Mouse (Mus musculus): ENCODE results near the gene Rpp21.

DNA sequence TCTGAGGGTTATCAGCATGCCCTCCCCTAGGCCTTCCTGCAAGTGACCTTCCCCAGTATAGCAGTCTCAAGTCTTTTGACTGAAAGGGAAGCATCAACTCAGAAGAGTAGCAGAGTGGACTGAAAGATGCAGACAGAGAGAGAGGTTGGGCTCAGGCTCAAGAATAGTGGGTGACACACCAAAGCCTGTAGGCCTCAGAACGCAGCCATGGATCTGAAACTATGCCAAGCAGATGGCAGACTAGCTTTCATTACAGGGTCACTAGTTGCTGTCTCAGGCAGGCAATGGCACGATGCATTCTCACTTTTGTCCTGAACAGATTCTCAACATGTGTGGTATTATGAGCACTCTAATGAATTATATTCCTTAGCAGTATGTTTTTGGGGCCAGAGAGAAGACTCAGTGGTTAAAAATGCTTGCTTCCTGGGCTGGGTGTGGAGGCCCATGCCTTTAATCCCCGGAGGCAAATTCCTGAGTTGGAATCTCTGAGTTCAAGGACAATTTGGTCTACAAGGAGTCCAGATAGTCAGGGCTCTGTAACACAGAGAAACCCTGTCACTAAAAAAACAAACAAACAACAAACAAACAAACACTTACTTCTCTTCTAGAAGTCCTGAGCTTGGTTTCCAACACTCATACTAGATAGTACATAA lies 6.5 kb upstream of the Rpp21 start:
- TF ChIP-seq GATA1 (IDR thresholded peaks at IDR 0.05; ENCODE audit: borderline replicate concordance, low read length) = no peak
- no peak for TF ChIP-seq FLI1 (IDR thresholded peaks at IDR 0.05; ENCODE audit: low read length)
